8 mouse cellular contexts compared by ENCODE assay signal in the genomic region with DNA sequence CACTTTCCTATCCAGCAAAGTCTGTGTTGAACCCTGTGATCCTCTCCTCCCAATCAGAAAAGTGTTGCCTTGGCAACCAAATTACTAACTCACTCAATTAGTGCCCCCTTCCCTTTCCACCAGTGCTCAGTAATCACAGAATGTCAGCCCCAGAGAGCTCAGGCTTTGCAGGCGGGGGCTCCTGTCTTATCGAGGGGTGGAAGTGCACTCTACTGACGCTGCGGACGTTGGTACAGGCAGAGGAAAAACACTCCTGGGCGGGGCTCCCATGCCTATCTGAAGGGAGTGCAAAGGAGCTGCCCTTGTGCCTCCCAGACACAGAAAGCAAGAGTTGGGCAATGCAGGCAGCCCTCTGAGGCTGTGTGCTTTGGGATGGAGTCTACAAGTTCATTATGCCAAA. TPM values are rescaled to one million over a fixed set of nuclear protein-coding genes. Genes with fewer than 3 reads are reported as not detected.
DNase-seq lines count a peak whose midpoint lies in the region; ATAC-seq and TF ChIP-seq lines count a peak whose summit lies in the region.

No protein-coding gene starts in this region.

- H3K4me3 ChIP-seq in embryonic facial prominence, embryonic 15.5 days (replicated peaks): no peak overlapping the region
- no peak overlapping the region for H3K4me3 ChIP-seq in hindbrain, embryonic 13.5 days
- H3K4me3 ChIP-seq in liver, embryonic 15.5 days (replicated peaks): peak overlapping the region; percentile 35
- peak overlapping the region; percentile 24; the same call in 1 of the 2 replicates for H3K4me3 ChIP-seq in olfactory bulb, adult 2 months (ENCODE audit: insufficient read depth, low read depth, low read length)

- 2% methylated on average over 6 of the region's 6 CpGs for WGBS in embryonic facial prominence, embryonic 15.5 days
- 2% methylated on average over 6 of the region's 6 CpGs for WGBS in hindbrain, embryonic 13.5 days
- WGBS in liver, embryonic 15.5 days (ENCODE audit: insufficient replicate concordance): under 1% methylated on average over 6 of the region's 6 CpGs
- WGBS in olfactory bulb, adult 2 months: 3% methylated on average over 6 of the region's 6 CpGs

- TF ChIP-seq POLR2A in olfactory bulb, adult 2 months (IDR thresholded peaks at IDR 0.05; ENCODE audit: insufficient read depth, low read depth, low read length): no peak

- 0 out of 2 replicates have a peak, but pooled peaks have one; percentile 7 for ATAC-seq in frontal cortex, adult (ENCODE audit: low TSS enrichment)
- no peak for ATAC-seq in embryonic facial prominence, embryonic 15.5 days (ENCODE audit: insufficient number of reproducible peaks, low FRiP score, low TSS enrichment, low read depth)
- peak; percentile 47 for ATAC-seq in hindbrain, embryonic 13.5 days (ENCODE audit: low FRiP score)
- peak; percentile 86 for ATAC-seq in liver, embryonic 15.5 days (ENCODE audit: insufficient read depth)

- no peaks in the 10 kb centered on the region for H3K9me3 ChIP-seq in embryonic facial prominence, embryonic 15.5 days (replicated peaks)
- no peaks in the 10 kb centered on the region for H3K9me3 ChIP-seq in hindbrain, embryonic 13.5 days
- no peaks in the 10 kb centered on the region for H3K9me3 ChIP-seq in liver, embryonic 15.5 days (replicated peaks)

- no peak for DNase-seq in frontal cortex, postnatal 25 days (ENCODE audit: low spot score in 2 of 2)
- DNase-seq in MEL-GATA-1-ER (ENCODE audit: extremely low read depth, low read depth): peak; percentile 97
- DNase-seq in cerebellum, adult 9-11 months: no peak

- peak; percentile 11; the same call in 1 of the 2 replicates for TF ChIP-seq CTCF in olfactory bulb, adult 2 months (IDR thresholded peaks at IDR 0.05; ENCODE audit: insufficient read depth, low read depth, low read length)

- H3K4me1 ChIP-seq in embryonic facial prominence, embryonic 15.5 days: peaks cover 21% of the 10 kb centered on the region
- H3K4me1 ChIP-seq in hindbrain, embryonic 13.5 days (replicated peaks): peaks cover 53% of the 10 kb centered on the region
- peaks cover 96% of the 10 kb centered on the region for H3K4me1 ChIP-seq in liver, embryonic 15.5 days (replicated peaks)
- H3K4me1 ChIP-seq in olfactory bulb, adult 2 months (ENCODE audit: control insufficient read depth, insufficient read depth, low read length): peaks cover 27% of the 10 kb centered on the region

- H3K9ac ChIP-seq in embryonic facial prominence, embryonic 15.5 days: no peak overlapping the region
- no peak overlapping the region; the same call in 1 of the 2 replicates for H3K9ac ChIP-seq in hindbrain, embryonic 13.5 days
- H3K9ac ChIP-seq in liver, embryonic 15.5 days: peak overlapping the region; percentile 37; the same call in 1 of the 2 replicates

- H3K27me3 ChIP-seq in embryonic facial prominence, embryonic 15.5 days: peaks cover 17% of the 10 kb centered on the region; the same call in 1 of the 2 replicates
- H3K27me3 ChIP-seq in hindbrain, embryonic 13.5 days: peaks cover 8% of the 10 kb centered on the region
- H3K27me3 ChIP-seq in liver, embryonic 15.5 days: no peaks in the 10 kb centered on the region

- peak overlapping the region; percentile 28 for H3K4me2 ChIP-seq in embryonic facial prominence, embryonic 15.5 days (replicated peaks)
- H3K4me2 ChIP-seq in hindbrain, embryonic 13.5 days: peak overlapping the region; percentile 45
- H3K4me2 ChIP-seq in liver, embryonic 15.5 days: peak overlapping the region; percentile 60

- H3K36me3 ChIP-seq in embryonic facial prominence, embryonic 15.5 days: no peaks in the 10 kb centered on the region
- H3K36me3 ChIP-seq in hindbrain, embryonic 13.5 days: no peaks in the 10 kb centered on the region
- no peaks in the 10 kb centered on the region for H3K36me3 ChIP-seq in liver, embryonic 15.5 days (replicated peaks)

- H3K27ac ChIP-seq in embryonic facial prominence, embryonic 15.5 days (replicated peaks): no peak overlapping the region
- peak overlapping the region; percentile 31 for H3K27ac ChIP-seq in hindbrain, embryonic 13.5 days
- H3K27ac ChIP-seq in liver, embryonic 15.5 days (replicated peaks): peak overlapping the region; percentile 92
- peak overlapping the region; percentile 84 for H3K27ac ChIP-seq in olfactory bulb, adult 2 months (ENCODE audit: insufficient read depth, low read depth, low read length)

RNA-seq across cellular contexts. Expression of a gene that starts 6.0 kb away (rescaled TPM):
- 6.6 and 7.0 TPM in 2 replicates for polyA plus RNA-seq in embryonic facial prominence, embryonic 15.5 days (2015; fragmentation: Nextera tagmentation; extraction: Ambion mirVana)
- 25.6 and 27.8 TPM in 2 replicates for polyA plus RNA-seq in hindbrain, embryonic 13.5 days (2015; fragmentation: Nextera tagmentation; extraction: Ambion mirVana)
- 8.5 and 9.1 TPM in 2 replicates for polyA plus RNA-seq in liver, embryonic 15.5 days (2015; fragmentation: Nextera tagmentation; extraction: Ambion mirVana)
- not detected in 2 replicates for polyA plus RNA-seq in olfactory bulb, adult 2 months (2012; ENCODE audit: insufficient read depth, insufficient read length, low replicate concordance, missing spikeins)

RNA-seq across cellular contexts. Expression of a gene that starts 12.1 kb away (rescaled TPM):
- polyA plus RNA-seq in embryonic facial prominence, embryonic 15.5 days (2015; fragmentation: Nextera tagmentation; extraction: Ambion mirVana): 5.6 and 7.1 TPM in 2 replicates
- 8.4 and 10.4 TPM in 2 replicates for polyA plus RNA-seq in hindbrain, embryonic 13.5 days (2015; fragmentation: Nextera tagmentation; extraction: Ambion mirVana)
- 4.4 and 4.5 TPM in 2 replicates for polyA plus RNA-seq in liver, embryonic 15.5 days (2015; fragmentation: Nextera tagmentation; extraction: Ambion mirVana)
- not detected in 2 replicates for polyA plus RNA-seq in olfactory bulb, adult 2 months (2012; ENCODE audit: insufficient read depth, insufficient read length, low replicate concordance, missing spikeins)

RNA-seq across cellular contexts. Expression of a gene that starts 34.0 kb away (rescaled TPM):
- polyA plus RNA-seq in embryonic facial prominence, embryonic 15.5 days (2015; fragmentation: Nextera tagmentation; extraction: Ambion mirVana): 17.3 and 17.5 TPM in 2 replicates
- polyA plus RNA-seq in hindbrain, embryonic 13.5 days (2015; fragmentation: Nextera tagmentation; extraction: Ambion mirVana): 6.3 and 7.6 TPM in 2 replicates
- polyA plus RNA-seq in liver, embryonic 15.5 days (2015; fragmentation: Nextera tagmentation; extraction: Ambion mirVana): 26.6 and 29.4 TPM in 2 replicates
- not detected in 2 replicates for polyA plus RNA-seq in olfactory bulb, adult 2 months (2012; ENCODE audit: insufficient read depth, insufficient read length, low replicate concordance, missing spikeins)

Comparison
In these comparisons a context has a peak if more than half of its experiments do, and no peak if none do; other contexts are left out.
1. H3K4me3 ChIP-seq: peak in liver, embryonic 15.5 days (single experiment) and olfactory bulb, adult 2 months (single experiment); none in embryonic facial prominence, embryonic 15.5 days (single experiment) and hindbrain, embryonic 13.5 days (single experiment).
2. Peak in every context shown above with its lines, with median percentiles within 50 percentile points of each other: H3K4me2 ChIP-seq.